Mouse (Mus musculus) hindbrain, embryonic 14.5 days (tissue): ENCODE data around the gene Trip10. TPM values are rescaled to one million over a fixed set of nuclear protein-coding genes. Genes with fewer than 3 reads are reported as not detected.

Source experiments
- ATAC-seq: fragments of 200-750 bp; cut with Nextera tagmentation; 2 replicates; pipeline ENCODE4 v1.8.0; 2017; ENCODE audit warnings: moderate number of reproducible peaks, mild to moderate bottlenecking, moderate TSS enrichment, moderate library complexity; ENCODE audit not compliant: low FRiP score
- DNase-seq: peaks from one replicate; pipeline ENCODE4 v3.0.0-alpha.2; 2015; ENCODE audit warnings: low spot score
- H3K27ac ChIP-seq: fragments of 300-500 bp; sonication (generic); 2 replicates; pipeline ENCODE4 v1.5.1; 2014; ENCODE audit warnings: mild to moderate bottlenecking, moderate library complexity
- H3K27me3 ChIP-seq: fragments of 300-500 bp; sonication (generic); 2 replicates; pipeline ENCODE4 v1.6.1; 2014; ENCODE audit warnings: mild to moderate bottlenecking, low read length, mixed read lengths; ENCODE audit not compliant: control insufficient read depth, insufficient read depth
- H3K36me3 ChIP-seq: fragments of 300-500 bp; sonication (generic); replicated peaks from 2 replicates; pipeline ENCODE4 v1.6.1; 2014; ENCODE audit not compliant: control insufficient read depth, insufficient read depth
- H3K4me1 ChIP-seq: fragments of 300-500 bp; sonication (generic); replicated peaks from 2 replicates; pipeline ENCODE4 v1.6.1; 2014; ENCODE audit warnings: antibody characterized with exemption, low read length, mixed read lengths; ENCODE audit not compliant: control insufficient read depth, insufficient read depth
- H3K4me2 ChIP-seq: fragments of 300-500 bp; sonication (generic); replicated peaks from 2 replicates; pipeline ENCODE4 v1.6.1; 2014; ENCODE audit warnings: mild to moderate bottlenecking, moderate library complexity
- H3K4me3 ChIP-seq: fragments of 300-500 bp; sonication (generic); replicated peaks from 2 replicates; pipeline ENCODE4 v1.5.1; 2014; ENCODE audit warnings: mild to moderate bottlenecking, low read length
- H3K9ac ChIP-seq: fragments of 300-500 bp; sonication (generic); 2 replicates; pipeline ENCODE4 v1.6.1; 2014
- H3K9me3 ChIP-seq: fragments of 300-500 bp; sonication (generic); 2 replicates; pipeline ENCODE4 v1.6.1; 2016; ENCODE audit warnings: low read length; ENCODE audit not compliant: control insufficient read depth
- WGBS: fragments of 180-500 bp; shearing (Covaris S2); extraction: QIAGEN DNeasy Blood & Tissue Kit; methylation state at CpG from one replicate; pipeline ENCODE4 v1.1.7; 2014; 5-methylcytosine and 5-hydroxymethylcytosine counted together
- microRNA-seq: library from miRNA; unstranded; fragments of <30 nt; microRNA quantifications from one replicate; pipeline ENCODE4, GENCODE M21; 2016
- polyA plus RNA-seq: library from polyadenylated mRNA; unstranded; fragments of >200 nt; fragmentation: Nextera tagmentation; extraction: Ambion mirVana; gene quantifications from 2 replicates; pipeline ENCODE4 v1.2.1, GENCODE M21; 2014

Gene Trip10
- polyA plus RNA-seq, 1 experiment from 2014 or later, result 10.1 TPM

GRCm38 (mm10) chr17:57292968-57293367, 43.7 kb downstream of the Trip10 start:
- Histone ChIP-seq H3K4me2 (no peak overlapping the region), H3K9me3 (no peaks in the 10 kb centered on the region), H3K27me3 (no peaks in the 10 kb centered on the region), H3K4me1 (no peaks in the 10 kb centered on the region), H3K9ac (no peak overlapping the region), H3K36me3 (no peaks in the 10 kb centered on the region), H3K27ac (no peak overlapping the region), H3K4me3 (no peak overlapping the region)
- ATAC-seq, result no peak
- 91% methylated on average over 9 of the region's 9 CpGs for WGBS
- DNase-seq, result no peak

GRCm38 (mm10) chr17:57295935-57296334, 46.7 kb downstream of the Trip10 start:
- no peaks in the 10 kb centered on the region for H3K4me1 ChIP-seq
- H3K9me3 ChIP-seq, result no peaks in the 10 kb centered on the region
- H3K4me3 ChIP-seq, result no peak overlapping the region
- H3K9ac ChIP-seq, result no peak overlapping the region
- H3K27me3 ChIP-seq, result no peaks in the 10 kb centered on the region
- no peak overlapping the region for H3K27ac ChIP-seq
- no peak for DNase-seq
- WGBS, result 95% methylated on average over 9 of the region's 9 CpGs
- ATAC-seq, result no peak
- H3K36me3 ChIP-seq, result no peaks in the 10 kb centered on the region
- no peak overlapping the region for H3K4me2 ChIP-seq

GRCm38 (mm10) chr17:57297040-57297439, 47.8 kb downstream of the Trip10 start:
- Histone ChIP-seq H3K4me2 (no peak overlapping the region), H3K27me3 (no peaks in the 10 kb centered on the region), H3K27ac (no peak overlapping the region), H3K9ac (no peak overlapping the region), H3K4me1 (no peaks in the 10 kb centered on the region), H3K36me3 (no peaks in the 10 kb centered on the region), H3K9me3 (no peaks in the 10 kb centered on the region), H3K4me3 (no peak overlapping the region)
- DNase-seq (no peak), ATAC-seq (no peak)
- 95% methylated on average over 12 of the region's 12 CpGs for WGBS

DNA sequence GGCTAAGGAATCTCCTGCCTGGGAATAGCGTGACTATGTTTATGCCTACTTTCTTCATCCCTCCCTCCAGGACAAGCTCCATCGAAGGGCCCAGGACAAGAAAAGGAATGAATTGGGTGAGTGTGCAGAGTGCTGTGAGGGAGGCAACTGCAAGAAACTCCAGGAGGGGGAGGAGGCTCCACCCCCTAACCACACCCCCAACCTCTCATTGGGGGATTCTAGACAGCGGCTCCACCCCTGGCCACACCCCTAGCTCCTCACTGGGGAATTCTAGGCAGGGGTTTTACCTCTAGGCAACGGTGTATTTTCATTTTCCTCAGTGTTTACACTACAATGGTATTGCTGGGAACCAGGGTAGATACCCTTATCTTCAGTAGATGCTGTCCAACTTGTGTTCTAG, 56.3 kb downstream of the Trip10 start:
- WGBS, result 65% methylated on average over 4 of the region's 4 CpGs
- Histone ChIP-seq H3K4me1 (no peaks in the 10 kb centered on the region), H3K4me2 (no peak overlapping the region), H3K27me3 (no peaks in the 10 kb centered on the region), H3K36me3 (no peaks in the 10 kb centered on the region), H3K27ac (no peak overlapping the region), H3K4me3 (no peak overlapping the region), H3K9ac (no peak overlapping the region), H3K9me3 (no peaks in the 10 kb centered on the region)
- ATAC-seq, result no peak
- DNase-seq, result no peak

DNA sequence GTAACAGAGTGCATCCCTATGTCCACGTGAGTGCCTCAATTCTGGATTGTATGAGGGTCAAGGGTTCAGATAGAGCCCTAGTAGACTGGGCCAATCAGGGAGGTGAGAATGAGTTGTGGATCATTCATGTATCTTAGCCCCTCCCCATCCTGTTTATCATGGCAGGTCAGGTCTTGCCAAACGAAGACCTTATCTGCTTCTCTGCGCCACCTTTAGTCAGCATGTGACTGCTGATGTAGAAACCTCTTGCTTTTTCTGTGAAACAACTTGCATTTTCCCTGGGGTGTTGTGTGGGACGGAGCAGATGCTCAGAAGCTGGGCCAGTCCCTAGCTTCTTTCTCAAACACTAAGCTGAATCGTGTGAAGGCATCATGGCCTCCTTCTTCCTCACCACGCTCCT, 57.8 kb downstream of the Trip10 start:
- Histone ChIP-seq H3K4me1 (no peaks in the 10 kb centered on the region), H3K9me3 (no peaks in the 10 kb centered on the region), H3K27ac (no peak overlapping the region), H3K4me2 (no peak overlapping the region), H3K27me3 (no peaks in the 10 kb centered on the region), H3K36me3 (no peaks in the 10 kb centered on the region), H3K9ac (no peak overlapping the region), H3K4me3 (no peak overlapping the region)
- no peak for ATAC-seq
- WGBS, result 87% methylated on average over 6 of the region's 6 CpGs
- DNase-seq, result no peak

- WGBS, result 39% methylated on average over 13 of the region's 13 CpGs
- Histone ChIP-seq H3K27me3 (no peaks in the 10 kb centered on the region), H3K9me3 (no peaks in the 10 kb centered on the region), H3K4me1 (no peaks in the 10 kb centered on the region), H3K36me3 (no peaks in the 10 kb centered on the region), H3K27ac (no peak overlapping the region), H3K9ac (no peak overlapping the region), H3K4me2 (no peak overlapping the region), H3K4me3 (no peak overlapping the region)
- ATAC-seq, result no peak
- DNase-seq, result no peak
These were observed 62.5 kb downstream of the Trip10 start for GRCm38 (mm10) chr17:57311801-57312200.

Small RNAs within 50 kb of the gene (microRNA-seq; reads per million reads assigned to microRNA genes)
- not detected for gene Mir6978

Other genes with a start within 250 kb of the Trip10 start
- gene Pspn, start 249.4 kb upstream of the Trip10 start, polyA plus RNA-seq, result 0.47 and 0.68 TPM in 2 replicates
- gene Gtf2f1, start 238.2 kb upstream of the Trip10 start, polyA plus RNA-seq, result 54.5 and 58.2 TPM in 2 replicates
- 0.28 and 0.40 TPM in 2 replicates for gene Gm17949, start 238.0 kb upstream of the Trip10 start, polyA plus RNA-seq
- gene Khsrp, start 217.9 kb upstream of the Trip10 start, polyA plus RNA-seq, result 36.0 and 38.1 TPM in 2 replicates
- gene Slc25a41, start 207.8 kb upstream of the Trip10 start, polyA plus RNA-seq, result not detected in 2 replicates
- 4.0 and 4.2 TPM in 2 replicates for gene Crb3, start 190.3 kb upstream of the Trip10 start, polyA plus RNA-seq
- 40.6 and 46.8 TPM in 2 replicates for gene Slc25a23, start 189.6 kb upstream of the Trip10 start, polyA plus RNA-seq
- 2.8 and 3.6 TPM in 2 replicates for gene Dennd1c, start 170.9 kb upstream of the Trip10 start, polyA plus RNA-seq
- 312 and 331 TPM in 2 replicates for gene Tubb4a, start 161.7 kb upstream of the Trip10 start, polyA plus RNA-seq
- 5.6 and 6.2 TPM in 2 replicates for gene Tnfsf9, start 144.1 kb upstream of the Trip10 start, polyA plus RNA-seq
- 1.5 and 1.7 TPM in 2 replicates for gene Cd70, start 99.7 kb upstream of the Trip10 start, polyA plus RNA-seq
- gene Tnfsf14, start 55.3 kb upstream of the Trip10 start, polyA plus RNA-seq, result 0.13 TPM in 1 of 2 replicates, not detected in the other
- gene C3, start 21.3 kb upstream of the Trip10 start, polyA plus RNA-seq, result 2.0 and 2.7 TPM in 2 replicates
- gene Gpr108, start 1.0 kb upstream of the Trip10 start, polyA plus RNA-seq, result 22.1 and 24.3 TPM in 2 replicates
- gene Vav1, start 29.6 kb downstream of the Trip10 start, polyA plus RNA-seq, result 1.7 TPM in 2 replicates
- 4.9 and 5.5 TPM in 2 replicates for gene Adgre1, start 109.2 kb downstream of the Trip10 start, polyA plus RNA-seq